In genomic region chr2:11553471-11554400, GRCm38 (mm10) we compare ENCODE assay signal across 8 mouse cellular contexts. TPM values are rescaled to one million over a fixed set of nuclear protein-coding genes. Genes with fewer than 3 reads are reported as not detected.
A peak's percentile ranks its signal among the peaks of the same experiment; 100 is the strongest.
DNase-seq lines count a peak whose midpoint lies in the region; ATAC-seq lines count a peak whose summit lies in the region.

Gene Pfkfb3 (minus strand): TSS chr2:11554077.

- 2% methylated on average over 66 of the region's 67 CpGs for WGBS in forebrain, embryonic 16.5 days
- WGBS in neural tube, embryonic 13.5 days: 2% methylated on average over 66 of the region's 67 CpGs

- DNase-seq in CD8-positive naive resting alpha-beta T cell, adult 2 months (ENCODE audit: low read depth in 2 of 2, low spot score in 2 of 2): peak; percentile 75 to 79
- DNase-seq in cerebellum, adult 11-12 months: peak; percentile 60
- peak; percentile 81 to 83 for DNase-seq in heart, postnatal 36 days
- peak; percentile 44 to 70 for DNase-seq in layer of hippocampus, adult 18-20 months (ENCODE audit: low spot score in 2 of 2)
- DNase-seq in lung, adult 18-20 months: peak; percentile 85 to 86
- peak; percentile 84 for DNase-seq in testis, postnatal 10 days (ENCODE audit: low spot score)

- peak; percentile 88 for ATAC-seq in forebrain, embryonic 16.5 days
- peak; percentile 91 for ATAC-seq in neural tube, embryonic 13.5 days (ENCODE audit: low read depth)

- H3K27ac ChIP-seq in forebrain, embryonic 16.5 days (ENCODE audit: low read length): no peak within 1 kb of the TSS
- H3K27ac ChIP-seq in neural tube, embryonic 13.5 days (replicated peaks): no peak within 1 kb of the TSS

- peaks cover 12% of the 10 kb centered on the region for H3K4me1 ChIP-seq in forebrain, embryonic 16.5 days (replicated peaks; ENCODE audit: control insufficient read depth, insufficient read depth, low read length)
- H3K4me1 ChIP-seq in neural tube, embryonic 13.5 days (replicated peaks): peaks cover 22% of the 10 kb centered on the region

- intact Hi-C loops in heart, postnatal 36 days (cut with DNase I): no loop called here

- H3K36me3 ChIP-seq in forebrain, embryonic 16.5 days (ENCODE audit: control insufficient read depth, insufficient read depth): no peaks in the 10 kb centered on the region
- H3K36me3 ChIP-seq in neural tube, embryonic 13.5 days: no peaks in the 10 kb centered on the region

- peaks cover 12% of the 10 kb centered on the region for H3K27me3 ChIP-seq in forebrain, embryonic 16.5 days (replicated peaks; ENCODE audit: control insufficient read depth, insufficient read depth, low read length)
- H3K27me3 ChIP-seq in neural tube, embryonic 13.5 days: peaks cover 39% of the 10 kb centered on the region

- peak within 1 kb of the TSS; percentile 74 for H3K4me3 ChIP-seq in forebrain, embryonic 16.5 days (replicated peaks; ENCODE audit: low read length)
- H3K4me3 ChIP-seq in neural tube, embryonic 13.5 days: peak within 1 kb of the TSS; percentile 59

- H3K4me2 ChIP-seq in forebrain, embryonic 16.5 days (ENCODE audit: low read length): peak within 1 kb of the TSS; percentile 100
- H3K4me2 ChIP-seq in neural tube, embryonic 13.5 days: peak within 1 kb of the TSS; percentile 100

- H3K9ac ChIP-seq in forebrain, embryonic 16.5 days (replicated peaks; ENCODE audit: low read depth, low read length): peak within 1 kb of the TSS; percentile 68
- peak within 1 kb of the TSS; percentile 73 for H3K9ac ChIP-seq in neural tube, embryonic 13.5 days

- H3K9me3 ChIP-seq in forebrain, embryonic 16.5 days (ENCODE audit: control insufficient read depth, low read length): no peaks in the 10 kb centered on the region
- H3K9me3 ChIP-seq in neural tube, embryonic 13.5 days: no peaks in the 10 kb centered on the region

RNA-seq across cellular contexts. Expression of gene Pfkfb3, which starts in this region (rescaled TPM):
- polyA plus RNA-seq in forebrain, embryonic 16.5 days (2015; fragmentation: Nextera tagmentation; extraction: Ambion mirVana): 41.1 and 43.8 TPM in 2 replicates
- total RNA-seq in heart, postnatal 36 days (2021): 10 to 100 TPM in 1 of 2 experiments, 1 to 10 TPM in 1; 8.1 to 10.9 TPM
- 10 to 100 TPM; 40.0 to 41.4 TPM for total RNA-seq in layer of hippocampus, adult 18-20 months (2021)
- polyA plus RNA-seq in neural tube, embryonic 13.5 days (2015; fragmentation: Nextera tagmentation; extraction: Ambion mirVana): 27.2 and 29.4 TPM in 2 replicates
